Mouse (Mus musculus): Measurements from ENCODE around the gene Pax9. TPM values are rescaled to one million over a fixed set of nuclear protein-coding genes. Genes with fewer than 3 reads are reported as not detected.

Pax9 gene
- polyA plus RNA-seq (2017; shearing (Covaris generic)): not detected

- ATAC-seq: no peak
Observed at GRCm38 (mm10) chr12:56691427-56692079, at the start of gene Pax9. Pax9 (plus strand) TSS chr12:56691767.

GRCm38 (mm10) chr12:56669451-56670122, 22.0 kb upstream of the Pax9 start:
- no peak for ATAC-seq

- no peak for ATAC-seq
Observed at GRCm38 (mm10) chr12:56670795-56671194, 20.8 kb upstream of the Pax9 start.

GRCm38 (mm10) chr12:56674726-56675125, 16.8 kb upstream of the Pax9 start:
- no peak for ATAC-seq

GRCm38 (mm10) chr12:56677620-56678019, 13.9 kb upstream of the Pax9 start:
- ATAC-seq: no peak

GRCm38 (mm10) chr12:56681096-56681811, 10.3 kb upstream of the Pax9 start:
- no peak for ATAC-seq

GRCm38 (mm10) chr12:56687640-56688481, 3.7 kb upstream of the Pax9 start:
- no peak for ATAC-seq

GRCm38 (mm10) chr12:56688482-56688840, 3.1 kb upstream of the Pax9 start:
- no peak for ATAC-seq

GRCm38 (mm10) chr12:56688920-56689319, 2.6 kb upstream of the Pax9 start:
- ATAC-seq: no peak

GRCm38 (mm10) chr12:56689331-56689730, 2.2 kb upstream of the Pax9 start:
- no peak for ATAC-seq

GRCm38 (mm10) chr12:56689736-56690135, 1.8 kb upstream of the Pax9 start:
- no peak for ATAC-seq

GRCm38 (mm10) chr12:56690366-56690765, 1.2 kb upstream of the Pax9 start:
- no peak for ATAC-seq

GRCm38 (mm10) chr12:56691001-56691400, 566 bp upstream of the Pax9 start:
- no peak for ATAC-seq

- no peak for ATAC-seq
Observed at GRCm38 (mm10) chr12:56692536-56692935, 969 bp downstream of the Pax9 start.

GRCm38 (mm10) chr12:56693411-56694098, 2.0 kb downstream of the Pax9 start:
- ATAC-seq: no peak

- ATAC-seq: no peak
Observed at GRCm38 (mm10) chr12:56694361-56694760, 2.8 kb downstream of the Pax9 start.

GRCm38 (mm10) chr12:56694936-56695335, 3.4 kb downstream of the Pax9 start:
- ATAC-seq: no peak

GRCm38 (mm10) chr12:56695358-56696173, 4.0 kb downstream of the Pax9 start:
- no peak for ATAC-seq

GRCm38 (mm10) chr12:56696174-56697010, 4.8 kb downstream of the Pax9 start:
- ATAC-seq: no peak

GRCm38 (mm10) chr12:56697011-56697740, 5.6 kb downstream of the Pax9 start:
- ATAC-seq: no peak
